Comparison of ENCODE assay signal across 8 mouse cellular contexts in genomic region chr17:29032274-29033069, GRCm38 (mm10). TPM values are rescaled to one million over a fixed set of nuclear protein-coding genes. Genes with fewer than 3 reads are reported as not detected.
DNase-seq lines count a peak whose midpoint lies in the region; ATAC-seq and TF ChIP-seq lines count a peak whose summit lies in the region.

Srsf3 (plus strand) TSS chr17:29032628.

- peak within 1 kb of the TSS; percentile 90 for H3K27ac ChIP-seq in ES-Bruce4 (ENCODE audit: insufficient read depth, low read length)
- peak within 1 kb of the TSS; percentile 99 for H3K27ac ChIP-seq in forebrain, embryonic 14.5 days (ENCODE audit: low read depth, low read length)
- peak within 1 kb of the TSS; percentile 92 for H3K27ac ChIP-seq in neural tube, embryonic 15.5 days (replicated peaks)

- ATAC-seq in cerebellum, adult (ENCODE audit: insufficient number of reproducible peaks, low FRiP score, low TSS enrichment), result peak; percentile 95
- peak; percentile 99 for ATAC-seq in forebrain, embryonic 14.5 days
- peak; percentile 99 for ATAC-seq in neural tube, embryonic 15.5 days (ENCODE audit: low FRiP score)

- H3K4me1 ChIP-seq in ES-Bruce4 (ENCODE audit: control insufficient read depth, insufficient read depth, low read length), result peaks cover 1% of the 10 kb centered on the region
- peaks cover 11% of the 10 kb centered on the region for H3K4me1 ChIP-seq in forebrain, embryonic 14.5 days (ENCODE audit: control insufficient read depth, insufficient read depth, low read length)
- H3K4me1 ChIP-seq in neural tube, embryonic 15.5 days, result peaks cover 35% of the 10 kb centered on the region

- TF ChIP-seq CTCF in ES-Bruce4 (IDR thresholded peaks at IDR 0.05; ENCODE audit: low read depth, low read length), result no peak

- DNase-seq in forebrain, embryonic 14.5 days (ENCODE audit: low spot score), result peak; percentile 100
- peak; percentile 98 to 99 for DNase-seq in heart, postnatal 14 days
- DNase-seq in layer of hippocampus, adult 11-12 months (ENCODE audit: low spot score), result peak; percentile 99
- DNase-seq in lung, adult 18-20 months, result peak; percentile 99
- peak; percentile 100 for DNase-seq in testis, postnatal 14 days (ENCODE audit: low spot score)

- peak; percentile 92 for TF ChIP-seq POLR2A in ES-Bruce4 (IDR thresholded peaks at IDR 0.05; ENCODE audit: insufficient read depth, low read length)

- 0 out of 2 replicates have a peak, but pooled peaks have one; percentile 35 for TF ChIP-seq EP300 in ES-Bruce4 (IDR thresholded peaks at IDR 0.05; ENCODE audit: insufficient read depth, low read depth, low read length)

- H3K27me3 ChIP-seq in ES-Bruce4 (ENCODE audit: control insufficient read depth, insufficient read depth, low read length, poor library complexity, severe bottlenecking), result no peaks in the 10 kb centered on the region
- no peaks in the 10 kb centered on the region for H3K27me3 ChIP-seq in forebrain, embryonic 14.5 days (replicated peaks; ENCODE audit: control insufficient read depth, insufficient read depth, low read length)
- H3K27me3 ChIP-seq in neural tube, embryonic 15.5 days (replicated peaks), result no peaks in the 10 kb centered on the region

- peak within 1 kb of the TSS; percentile 89 for H3K9ac ChIP-seq in ES-Bruce4 (ENCODE audit: low read depth, poor library complexity, severe bottlenecking)
- H3K9ac ChIP-seq in forebrain, embryonic 14.5 days (ENCODE audit: low read length), result peak within 1 kb of the TSS; percentile 86
- peak within 1 kb of the TSS; percentile 79 for H3K9ac ChIP-seq in neural tube, embryonic 15.5 days (replicated peaks)

- intact Hi-C loops in heart, postnatal 14 days (cut with DNase I), result no loop called here

- H3K4me2 ChIP-seq in forebrain, embryonic 14.5 days (ENCODE audit: low read length), result peak within 1 kb of the TSS; percentile 99
- peak within 1 kb of the TSS; percentile 95 for H3K4me2 ChIP-seq in neural tube, embryonic 15.5 days

- H3K4me3 ChIP-seq in ES-Bruce4 (ENCODE audit: low read depth, low read length), result peak within 1 kb of the TSS; percentile 99
- H3K4me3 ChIP-seq in forebrain, embryonic 14.5 days (ENCODE audit: low read depth, low read length), result peak within 1 kb of the TSS; percentile 80
- H3K4me3 ChIP-seq in neural tube, embryonic 15.5 days (replicated peaks), result peak within 1 kb of the TSS; percentile 53

- no peaks in the 10 kb centered on the region for H3K9me3 ChIP-seq in ES-Bruce4 (replicated peaks; ENCODE audit: control insufficient read depth, insufficient read depth, low read length, poor library complexity, severe bottlenecking)
- H3K9me3 ChIP-seq in forebrain, embryonic 14.5 days (replicated peaks; ENCODE audit: control insufficient read depth, low read length), result no peaks in the 10 kb centered on the region
- H3K9me3 ChIP-seq in neural tube, embryonic 15.5 days (replicated peaks), result no peaks in the 10 kb centered on the region

- peaks cover 39% of the 10 kb centered on the region for H3K36me3 ChIP-seq in ES-Bruce4 (ENCODE audit: control insufficient read depth, insufficient read depth, low read length, poor library complexity, severe bottlenecking)
- H3K36me3 ChIP-seq in forebrain, embryonic 14.5 days (ENCODE audit: control insufficient read depth, insufficient read depth, low read length), result peaks cover 17% of the 10 kb centered on the region
- H3K36me3 ChIP-seq in neural tube, embryonic 15.5 days, result peaks cover 11% of the 10 kb centered on the region

- WGBS in forebrain, embryonic 14.5 days, result under 1% methylated on average over 74 of the region's 77 CpGs
- WGBS in neural tube, embryonic 15.5 days, result under 1% methylated on average over 77 of the region's 77 CpGs

RNA-seq across cellular contexts. Expression of gene Srsf3, which starts in this region (rescaled TPM):
- polyA plus RNA-seq in ES-Bruce4 (2011; ENCODE audit: insufficient read depth, insufficient read length, low read depth, missing spikeins), result 541 and 557 TPM in 2 replicates
- 712 and 729 TPM in 2 replicates for polyA plus RNA-seq in forebrain, embryonic 14.5 days (2014; fragmentation: Nextera tagmentation; extraction: Ambion mirVana)
- 100 to 1,000 TPM in 1 of 2 experiments, 10 to 100 TPM in 1; 99.7 to 120 TPM for total RNA-seq in heart, postnatal 14 days (2021)
- 403 and 429 TPM in 2 replicates for polyA plus RNA-seq in neural tube, embryonic 15.5 days (2015; fragmentation: Nextera tagmentation; extraction: Ambion mirVana)

Comparison
In these comparisons a context has a peak if more than half of its experiments do, and no peak if none do; other contexts are left out.
1. Peak in every context shown above with its lines: DNase-seq, ATAC-seq, H3K4me3 ChIP-seq and H3K27ac ChIP-seq.